Mouse (Mus musculus) lung, postnatal 4 days (tissue): ENCODE data around the gene Olfr1286.

ENCODE experiments used
- DNase-seq, 2 experiments: peaks; one replicate each; pipeline ENCODE4 v3.0.0; 2021

The Olfr1286 gene

GRCm38 (mm10) chr2:111422931-111423330, at the start of gene Olfr1286:
Gene Olfr1286, minus strand, starts transcription at chr2:111423115.
- DNase-seq, result no peak

- DNase-seq, result no peak
These were observed 25.9 kb upstream of the Olfr1286 start, which contains the start of gene Olfr1287 for GRCm38 (mm10) chr2:111448842-111449241. Gene Olfr1287, plus strand, starts transcription at chr2:111449142.

GRCm38 (mm10) chr2:111375222-111375621, 47.7 kb downstream of the Olfr1286 start, which contains the start of gene Olfr1284:
Gene Olfr1284, plus strand, starts transcription at chr2:111375522.
- DNase-seq, result no peak
